Mouse (Mus musculus) granulocyte monocyte progenitor cell, adult 5-6 weeks (primary cell): ENCODE results near the gene Primpol. TPM values are rescaled to one million over a fixed set of nuclear protein-coding genes. Genes with fewer than 3 reads are reported as not detected.

ENCODE experiments used
- ATAC-seq: replicated peaks from 2 replicates; pipeline ENCODE4 v1.8.0; 2016; ENCODE audit warnings: mild to moderate bottlenecking, moderate TSS enrichment, inconsistent platforms; ENCODE audit not compliant: poor library complexity, severe bottlenecking
- total RNA-seq, 2 experiments: library from RNA; stranded (forward) in 1 of 2; stranded (reverse) in 1 of 2; fragments of 200-712, 200-1000 nt in 1 of 2; fragments of >200 nt in 1 of 2; fragmentation: Nextera tagmentation in 1 of 2; gene quantifications; 2 replicates each; pipeline ENCODE4 v1.2.3; 2014 to 2017

The Primpol gene
- total RNA-seq, 2 experiments from 2014 or later, result 6.8 to 11.4 TPM

GRCm38 (mm10) chr8:46568942-46569341 is 48.1 kb downstream of the Primpol start:
- ATAC-seq, result 0 out of 2 replicates have a peak, but pooled peaks have one; percentile 17

- no peak for ATAC-seq
Observed at GRCm38 (mm10) chr8:46567946-46568345, 49.1 kb downstream of the Primpol start.

- no peak for ATAC-seq
Observed at GRCm38 (mm10) chr8:46566914-46567529, 50.0 kb downstream of the Primpol start.

- ATAC-seq, result no peak
Observed at GRCm38 (mm10) chr8:46562333-46562732, 54.7 kb downstream of the Primpol start.

- peak; percentile 98 for ATAC-seq
Observed at GRCm38 (mm10) chr8:46559428-46559827, 57.6 kb downstream of the Primpol start.

- peak; percentile 1; the same call in 1 of the 2 replicates for ATAC-seq
Observed at GRCm38 (mm10) chr8:46552441-46552765, 64.6 kb downstream of the Primpol start.

- peak; percentile 82 for ATAC-seq
Observed at GRCm38 (mm10) chr8:46551615-46552440, 65.2 kb downstream of the Primpol start, which contains the start of gene Cenpu. Cenpu (plus strand) TSS chr8:46552028.

- ATAC-seq, result peak; percentile 10; the same call in 1 of the 2 replicates
Observed at GRCm38 (mm10) chr8:46551029-46551428, 66.0 kb downstream of the Primpol start.

GRCm38 (mm10) chr8:46550058-46550457 is 67.0 kb downstream of the Primpol start:
- no peak for ATAC-seq

- peak; percentile 25 for ATAC-seq
Observed at GRCm38 (mm10) chr8:46547245-46547644, 69.8 kb downstream of the Primpol start.

GRCm38 (mm10) chr8:46546431-46547176 is 70.4 kb downstream of the Primpol start:
- peak; percentile 67 for ATAC-seq

GRCm38 (mm10) chr8:46545854-46546253 is 71.2 kb downstream of the Primpol start:
- no peak for ATAC-seq

GRCm38 (mm10) chr8:46543662-46544061 is 73.3 kb downstream of the Primpol start:
- ATAC-seq, result no peak

GRCm38 (mm10) chr8:46543191-46543590 is 73.8 kb downstream of the Primpol start:
- ATAC-seq, result no peak

GRCm38 (mm10) chr8:46539701-46540100 is 77.3 kb downstream of the Primpol start:
- ATAC-seq, result no peak

GRCm38 (mm10) chr8:46533926-46534325 is 83.1 kb downstream of the Primpol start:
- peak; percentile 99 for ATAC-seq

GRCm38 (mm10) chr8:46530541-46530940 is 86.5 kb downstream of the Primpol start:
- no peak for ATAC-seq

- no peak for ATAC-seq
Observed at GRCm38 (mm10) chr8:46529508-46529907, 87.5 kb downstream of the Primpol start.

- ATAC-seq, result no peak
Observed at GRCm38 (mm10) chr8:46526821-46527220, 90.2 kb downstream of the Primpol start.

GRCm38 (mm10) chr8:46526098-46526497 is 90.9 kb downstream of the Primpol start:
- no peak for ATAC-seq
